Mouse (Mus musculus) brain, embryonic 14.5 days (tissue): ENCODE results near the gene Smagp. TPM values are rescaled to one million over a fixed set of nuclear protein-coding genes. Genes with fewer than 3 reads are reported as not detected.
"Not testable (repeated sequence)": the region's sequence is repeated elsewhere in the genome, so short reads cannot be mapped to it uniquely, and the experiment has no call there.

Experiments
- DNase-seq: peaks from one replicate; pipeline ENCODE4 v3.0.0-alpha.2; 2011; ENCODE audit warnings: low read depth
- CTCF ChIP-seq: fragments of 200-500 bp; IDR thresholded peaks from 2 replicates; pipeline ENCODE4 v1.5.1; 2012; ENCODE audit warnings: inconsistent platforms, mild to moderate bottlenecking, moderate library complexity, borderline replicate concordance; ENCODE audit not compliant: insufficient read depth, insufficient read length; ENCODE audit errors: extremely low read depth
- POLR2A ChIP-seq: fragments of 200-500 bp; IDR thresholded peaks from 2 replicates; pipeline ENCODE4 v1.6.1; 2012; ENCODE audit warnings: mild to moderate bottlenecking, inconsistent platforms, borderline replicate concordance; ENCODE audit not compliant: poor library complexity, insufficient read depth, insufficient read length, severe bottlenecking; ENCODE audit errors: extremely low read depth
- polyA plus RNA-seq: library from polyadenylated mRNA; depleted of rRNA; stranded (reverse); fragments of >200 nt; gene quantifications from 2 replicates; pipeline ENCODE4 v1.2.3, GENCODE M21; 2012

Gene Smagp
- polyA plus RNA-seq, 1 experiment = 4.6 TPM

DNA sequence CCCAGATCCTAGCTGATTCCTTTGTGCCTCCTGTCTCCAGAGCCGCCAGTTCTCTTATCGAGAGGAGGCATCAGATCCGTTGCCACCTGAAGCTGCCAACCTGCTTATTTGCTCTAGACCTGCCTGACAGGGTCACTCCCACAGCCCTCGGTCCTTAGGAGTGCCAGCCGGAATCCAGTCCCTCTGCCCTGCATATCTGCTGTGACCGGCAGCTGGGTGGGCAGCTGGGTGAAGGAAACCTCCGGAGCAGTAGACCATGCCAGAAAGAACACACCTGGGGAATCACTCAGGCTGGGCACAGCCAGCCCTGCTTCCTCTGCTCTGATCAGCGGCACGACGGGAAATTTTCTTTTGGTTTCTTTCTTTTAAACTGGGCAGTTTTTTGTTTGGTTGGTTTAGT is 3.4 kb downstream of the Smagp start:
- no peak for DNase-seq
- TF ChIP-seq POLR2A (no peak), CTCF (no peak)

DNA sequence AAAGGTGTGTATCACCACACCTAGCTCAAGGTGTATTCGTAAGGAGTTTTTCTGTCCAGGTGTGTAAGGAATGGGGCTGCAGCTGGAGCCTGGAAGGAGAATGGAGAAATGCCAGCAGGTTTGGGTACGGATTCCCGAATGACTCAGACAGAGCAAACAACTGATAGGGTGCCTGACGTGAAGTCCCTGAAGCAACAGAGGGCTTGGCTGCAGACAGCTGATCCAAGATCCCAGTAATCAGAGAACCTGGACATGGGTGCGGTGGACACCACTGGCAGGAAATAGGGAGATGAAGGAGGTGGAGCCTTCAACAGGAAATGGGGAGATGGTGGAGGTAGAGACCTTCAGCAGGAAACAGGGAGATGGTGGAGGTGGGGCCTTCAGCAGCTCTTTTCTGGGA is 4.4 kb downstream of the Smagp start:
- no peak for DNase-seq

DNA sequence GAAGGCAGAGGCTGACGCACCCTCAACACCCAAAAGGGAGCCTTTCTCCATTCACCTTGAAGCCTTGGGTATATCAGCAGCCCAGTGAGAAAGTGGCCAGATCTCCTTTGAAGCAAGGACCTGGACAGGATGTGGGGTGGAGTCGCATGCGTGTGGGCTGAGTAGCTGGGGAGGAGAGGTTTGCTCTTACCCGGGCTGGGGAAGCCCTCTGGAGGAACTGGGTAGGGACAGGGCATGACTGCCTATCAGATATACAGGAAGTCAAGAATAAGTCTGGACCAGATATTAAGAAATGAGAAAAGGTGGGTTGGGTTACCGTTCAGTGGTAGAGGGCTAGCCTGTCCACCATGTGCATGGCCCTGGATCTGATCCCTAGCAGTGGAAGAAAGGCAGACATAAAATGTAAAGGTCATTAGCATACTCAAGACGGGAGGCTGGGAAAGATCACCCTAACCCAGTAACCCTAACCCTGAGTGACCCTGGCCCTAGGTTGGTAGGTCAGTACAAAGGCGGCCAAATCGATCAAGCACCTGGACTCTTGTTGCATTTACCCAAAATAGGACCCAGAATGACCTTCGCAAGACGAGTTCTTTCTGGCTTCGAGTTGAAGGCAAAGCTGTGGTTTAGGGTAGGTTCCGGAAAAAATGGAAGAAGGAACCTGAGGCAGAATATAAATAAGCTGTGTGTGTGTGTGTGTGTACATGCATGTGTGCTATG is 5.1 kb downstream of the Smagp start:
- no peak for TF ChIP-seq POLR2A
- no peak for TF ChIP-seq CTCF
- DNase-seq = no peak

More for the DNA sequence above, 4.4 kb downstream of the Smagp start:
- no peak for TF ChIP-seq POLR2A
- no peak for TF ChIP-seq CTCF

DNA sequence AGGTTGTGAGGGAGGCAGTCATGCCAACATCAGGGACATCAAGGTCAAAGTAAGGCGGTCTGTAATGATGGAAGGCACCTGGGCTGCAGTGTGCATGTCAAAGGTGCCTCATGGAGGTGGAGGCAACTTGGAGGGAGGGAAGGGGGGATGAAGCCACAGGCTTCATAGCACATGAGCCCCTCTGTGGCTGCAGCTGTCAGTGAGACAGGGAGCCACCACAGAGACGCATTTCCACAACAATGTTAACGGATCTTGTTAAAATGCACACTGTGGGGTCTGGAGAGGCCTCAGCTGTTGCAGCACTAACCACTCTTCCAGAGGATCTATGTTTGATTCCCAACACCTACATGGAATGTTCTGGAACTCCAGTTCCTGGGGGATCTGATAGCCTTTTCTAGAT is 6.6 kb downstream of the Smagp start:
- TF ChIP-seq CTCF (no peak), POLR2A (no peak)
- DNase-seq = no peak

GRCm38 (mm10) chr15:100628797-100629196 is 7.9 kb downstream of the Smagp start:
- TF ChIP-seq POLR2A (no peak), CTCF (no peak)

DNA sequence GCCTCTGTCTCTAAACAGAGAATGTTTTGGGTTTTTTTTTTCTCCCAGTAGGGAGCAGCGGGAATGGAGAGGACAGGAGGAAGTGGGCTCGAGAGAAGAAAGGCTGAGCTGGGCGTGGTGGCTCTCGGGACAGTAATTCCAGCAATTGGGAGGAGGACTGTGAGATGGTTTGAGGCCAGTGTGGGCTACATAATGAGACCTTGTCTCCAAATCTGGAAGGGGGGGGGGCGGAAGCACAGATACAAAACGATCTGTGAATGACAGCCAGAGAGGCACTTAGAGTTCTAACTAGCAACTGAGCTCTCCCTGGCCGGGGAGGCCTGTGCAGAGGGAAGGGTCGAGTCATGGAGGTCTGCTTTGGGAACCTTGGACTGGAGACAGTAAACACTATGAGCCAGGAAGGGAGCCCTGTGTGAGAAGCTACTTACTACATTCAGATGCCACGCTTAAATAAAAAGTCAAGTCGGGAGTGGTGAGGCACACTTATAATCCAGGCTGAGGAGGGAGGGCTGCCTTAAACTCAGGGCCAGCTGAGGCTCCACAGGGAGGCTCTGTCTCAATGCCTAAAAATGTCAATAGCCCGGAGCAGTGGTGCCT is 8.9 kb downstream of the Smagp start:
- no peak for DNase-seq
- no peak for TF ChIP-seq POLR2A
- no peak for TF ChIP-seq CTCF

More at GRCm38 (mm10) chr15:100628797-100629196, 7.9 kb downstream of the Smagp start:
- DNase-seq = no peak

GRCm38 (mm10) chr15:100627287-100627686 is 9.5 kb downstream of the Smagp start:
- TF ChIP-seq POLR2A (no peak), CTCF (no peak)
- DNase-seq = no peak

- no peak for DNase-seq
- TF ChIP-seq POLR2A (no peak), CTCF (no peak)
Measured at GRCm38 (mm10) chr15:100624435-100624834, 12.3 kb downstream of the Smagp start.

- no peak for TF ChIP-seq POLR2A
- TF ChIP-seq CTCF = no peak
- no peak for DNase-seq
Measured at GRCm38 (mm10) chr15:100623754-100624153, 13.0 kb downstream of the Smagp start.

DNA sequence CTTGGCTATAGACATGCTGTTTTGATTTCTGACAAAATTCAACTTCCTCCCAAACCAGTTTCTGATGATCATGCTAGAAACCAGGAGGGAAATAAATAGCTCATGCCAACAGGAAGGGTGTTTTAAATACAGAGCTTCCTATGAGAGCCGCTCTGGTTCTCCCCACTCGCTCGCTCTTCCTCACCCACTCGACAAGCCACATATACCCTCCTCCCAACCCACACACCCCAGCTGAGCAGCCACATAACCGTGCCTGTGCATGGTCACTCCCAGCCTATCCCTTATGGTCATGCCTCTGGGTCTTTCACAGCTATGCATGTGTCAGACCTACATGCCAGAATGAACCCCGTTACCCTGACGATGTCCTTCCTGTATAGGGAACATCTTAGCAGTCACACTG is 14.6 kb downstream of the Smagp start:
- no peak for DNase-seq
- TF ChIP-seq POLR2A = no peak
- TF ChIP-seq CTCF = no peak

GRCm38 (mm10) chr15:100621671-100622070 is 15.1 kb downstream of the Smagp start:
- DNase-seq = not testable (repeated sequence)

DNA sequence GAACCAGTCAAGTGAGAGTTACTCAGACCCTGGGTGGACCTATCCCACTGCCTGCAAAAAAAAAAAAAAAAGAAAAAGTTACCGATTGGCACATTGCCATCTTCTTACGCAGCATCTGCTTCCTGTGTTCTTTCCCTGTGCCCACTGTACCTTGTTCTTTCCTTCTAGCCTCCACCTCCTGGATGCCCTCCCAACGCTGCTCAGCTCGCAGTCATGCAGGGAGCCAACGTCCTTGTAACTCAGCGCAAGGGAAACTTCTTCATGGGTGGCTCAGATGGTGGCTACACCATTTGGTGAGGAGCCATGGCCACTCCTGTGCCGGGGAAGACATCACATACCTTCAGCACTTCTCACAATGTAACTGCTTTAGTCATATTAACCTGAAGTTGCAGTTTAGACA is 17.5 kb downstream of the Smagp start:
- DNase-seq = no peak
- TF ChIP-seq CTCF (no peak), POLR2A (no peak)

DNA sequence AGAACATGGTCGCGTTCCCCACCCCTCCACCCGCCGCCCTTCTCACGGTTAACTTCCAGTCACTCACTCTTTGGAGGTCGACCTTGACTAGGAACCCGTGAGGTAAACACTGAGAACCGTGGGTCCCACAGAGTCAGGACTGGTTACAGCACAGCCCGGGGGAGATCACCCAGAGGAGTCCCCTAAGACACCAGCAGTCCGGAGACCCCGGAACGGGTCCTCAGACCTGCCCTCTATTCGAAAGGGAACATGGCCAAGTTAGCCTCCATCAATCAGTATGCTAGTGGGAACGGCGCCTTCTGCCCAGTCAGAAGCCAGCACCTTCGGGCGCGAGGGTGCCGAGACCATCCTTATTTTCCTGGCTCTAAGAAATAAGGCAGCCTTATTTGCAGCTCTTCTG is 20.5 kb downstream of the Smagp start:
- DNase-seq = no peak
- no peak for TF ChIP-seq CTCF
- TF ChIP-seq POLR2A = no peak

DNA sequence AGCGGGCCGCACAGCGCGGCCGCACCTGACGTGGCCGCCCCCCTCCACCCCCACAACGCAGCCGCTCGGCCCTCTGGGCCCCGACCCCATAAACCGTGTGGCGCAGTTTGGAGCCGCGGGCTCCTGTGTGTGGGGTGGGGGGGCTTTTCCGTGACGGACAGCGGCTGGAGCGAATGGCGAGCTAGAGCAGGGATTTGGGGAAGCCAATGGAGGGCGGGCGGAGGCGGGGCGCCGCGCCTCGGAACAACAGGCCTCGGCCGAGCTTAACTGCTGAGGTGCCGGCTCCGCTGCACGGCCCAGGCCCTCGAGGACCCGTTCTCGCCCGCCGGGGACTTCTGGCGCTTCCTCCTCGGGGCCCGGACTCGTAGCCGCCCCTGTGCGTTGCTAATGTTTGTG is 20.9 kb downstream of the Smagp start:
- no peak for TF ChIP-seq CTCF
- peak; percentile 39; the same call in 1 of the 2 replicates for TF ChIP-seq POLR2A
- DNase-seq = peak; percentile 97

- no peak for TF ChIP-seq CTCF
- peak; percentile 41; the same call in 1 of the 2 replicates for TF ChIP-seq POLR2A
Measured at GRCm38 (mm10) chr15:100614996-100615824, 21.5 kb downstream of the Smagp start, which contains the start of gene Dazap2. Gene Dazap2, plus strand, starts transcription at chr15:100615349.

More at GRCm38 (mm10) chr15:100614996-100615824, 21.5 kb downstream of the Smagp start, which contains the start of gene Dazap2:
- peak; percentile 99 for DNase-seq
